Mouse (Mus musculus): Measurements from ENCODE around the gene Hapln4. TPM values are rescaled to one million over a fixed set of nuclear protein-coding genes. Genes with fewer than 3 reads are reported as not detected.
"Not testable (repeated sequence)": the region's sequence is repeated elsewhere in the genome, so short reads cannot be mapped to it uniquely, and the experiment has no call there.

Hapln4 gene
- 0.07 TPM in 1 of 2 replicates, not detected in the other for polyA plus RNA-seq (2014; fragmentation: Nextera tagmentation; extraction: Ambion mirVana)

GRCm38 (mm10) chr8:70083285-70083684 is at the start of gene Hapln4:
Gene Hapln4 (plus strand): TSS chr8:70083457.
- ATAC-seq (replicated peaks; ENCODE audit: insufficient number of reproducible peaks, low FRiP score, low TSS enrichment, low read depth): no peak
- peak; percentile 68 for DNase-seq (ENCODE audit: low spot score)
- H3K27ac ChIP-seq (replicated peaks; ENCODE audit: low read depth, low read length): no peak within 1 kb of the TSS
- no peaks in the 10 kb centered on the region for H3K36me3 ChIP-seq (replicated peaks; ENCODE audit: control insufficient read depth, insufficient read depth, low read depth, low read length)
- H3K9ac ChIP-seq (replicated peaks; ENCODE audit: low read length): peak within 1 kb of the TSS; percentile 41
- H3K9me3 ChIP-seq (replicated peaks; ENCODE audit: control insufficient read depth, low read length): no peaks in the 10 kb centered on the region
- H3K4me1 ChIP-seq (ENCODE audit: control insufficient read depth, insufficient read depth, low read length): peaks cover 8% of the 10 kb centered on the region; the same call in 1 of the 2 replicates
- peaks cover 61% of the 10 kb centered on the region for H3K27me3 ChIP-seq (ENCODE audit: control insufficient read depth, insufficient read depth, low read length)
- peak within 1 kb of the TSS; percentile 56 for H3K4me2 ChIP-seq (ENCODE audit: low read depth, low read length)
- peak within 1 kb of the TSS; percentile 32 for H3K4me3 ChIP-seq (ENCODE audit: low read depth, low read length)
- WGBS: under 1% methylated on average over 25 of the region's 26 CpGs

GRCm38 (mm10) chr8:70037994-70038393 is 45.3 kb upstream of the Hapln4 start:
- no peaks in the 10 kb centered on the region for H3K4me1 ChIP-seq (ENCODE audit: control insufficient read depth, insufficient read depth, low read length)
- no peaks in the 10 kb centered on the region for H3K9me3 ChIP-seq (replicated peaks; ENCODE audit: control insufficient read depth, low read length)
- ATAC-seq (replicated peaks; ENCODE audit: insufficient number of reproducible peaks, low FRiP score, low TSS enrichment, low read depth) (no peak), DNase-seq (ENCODE audit: low spot score) (no peak)
- no peaks in the 10 kb centered on the region for H3K27me3 ChIP-seq (ENCODE audit: control insufficient read depth, insufficient read depth, low read length)
- H3K27ac ChIP-seq (replicated peaks; ENCODE audit: low read depth, low read length): no peak overlapping the region
- no peaks in the 10 kb centered on the region for H3K36me3 ChIP-seq (replicated peaks; ENCODE audit: control insufficient read depth, insufficient read depth, low read depth, low read length)
- H3K4me3 ChIP-seq (ENCODE audit: low read depth, low read length): no peak overlapping the region
- no peak overlapping the region for H3K9ac ChIP-seq (replicated peaks; ENCODE audit: low read length)
- 92% methylated on average over 1 of the region's 1 CpGs for WGBS
- no peak overlapping the region for H3K4me2 ChIP-seq (ENCODE audit: low read depth, low read length)

- Histone ChIP-seq H3K4me3 (ENCODE audit: low read depth, low read length) (peak overlapping the region; percentile 93), H3K4me1 (ENCODE audit: control insufficient read depth, insufficient read depth, low read length) (no peaks in the 10 kb centered on the region), H3K9ac (replicated peaks; ENCODE audit: low read length) (peak overlapping the region; percentile 96), H3K4me2 (ENCODE audit: low read depth, low read length) (peak overlapping the region; percentile 90), H3K9me3 (replicated peaks; ENCODE audit: control insufficient read depth, low read length) (no peaks in the 10 kb centered on the region), H3K36me3 (replicated peaks; ENCODE audit: control insufficient read depth, insufficient read depth, low read depth, low read length) (no peaks in the 10 kb centered on the region), H3K27me3 (ENCODE audit: control insufficient read depth, insufficient read depth, low read length) (no peaks in the 10 kb centered on the region), H3K27ac (replicated peaks; ENCODE audit: low read depth, low read length) (no peak overlapping the region)
- DNase-seq (ENCODE audit: low spot score) (peak; percentile 3), ATAC-seq (replicated peaks; ENCODE audit: insufficient number of reproducible peaks, low FRiP score, low TSS enrichment, low read depth) (peak; percentile 10; the same call in 1 of the 2 replicates)
- WGBS: 2% methylated on average over 44 of the region's 47 CpGs
Measured at GRCm38 (mm10) chr8:70041885-70042546, 41.2 kb upstream of the Hapln4 start.

- H3K27ac ChIP-seq (replicated peaks; ENCODE audit: low read depth, low read length): no peak within 1 kb of the TSS
- ATAC-seq (replicated peaks; ENCODE audit: insufficient number of reproducible peaks, low FRiP score, low TSS enrichment, low read depth): peak; percentile 93
- under 1% methylated on average over 64 of the region's 65 CpGs for WGBS
Measured at GRCm38 (mm10) chr8:70042583-70043455, 40.4 kb upstream of the Hapln4 start, which contains the start of the genes Mau2 and Sugp1. Gene Mau2 (minus strand): TSS chr8:70042734. Gene Sugp1 (plus strand): TSS chr8:70042813.

GRCm38 (mm10) chr8:70043996-70044395 is 39.3 kb upstream of the Hapln4 start:
- no peak overlapping the region; the same call in 1 of the 2 replicates for H3K4me3 ChIP-seq (ENCODE audit: low read depth, low read length)
- ATAC-seq (replicated peaks; ENCODE audit: insufficient number of reproducible peaks, low FRiP score, low TSS enrichment, low read depth) (no peak), DNase-seq (ENCODE audit: low spot score) (no peak)
- H3K4me1 ChIP-seq (ENCODE audit: control insufficient read depth, insufficient read depth, low read length): no peaks in the 10 kb centered on the region
- H3K9ac ChIP-seq (replicated peaks; ENCODE audit: low read length): peak overlapping the region; percentile 96
- no peaks in the 10 kb centered on the region for H3K36me3 ChIP-seq (replicated peaks; ENCODE audit: control insufficient read depth, insufficient read depth, low read depth, low read length)
- H3K9me3 ChIP-seq (replicated peaks; ENCODE audit: control insufficient read depth, low read length): no peaks in the 10 kb centered on the region
- no peak overlapping the region for H3K27ac ChIP-seq (replicated peaks; ENCODE audit: low read depth, low read length)
- H3K27me3 ChIP-seq (ENCODE audit: control insufficient read depth, insufficient read depth, low read length): no peaks in the 10 kb centered on the region
- H3K4me2 ChIP-seq (ENCODE audit: low read depth, low read length): no peak overlapping the region
- 86% methylated on average over 5 of the region's 5 CpGs for WGBS

More at GRCm38 (mm10) chr8:70042583-70043455, 40.4 kb upstream of the Hapln4 start, which contains the start of the genes Mau2 and Sugp1:
- peak; percentile 97 for DNase-seq (ENCODE audit: low spot score)
- peak within 1 kb of the TSS; percentile 90 for H3K4me2 ChIP-seq (ENCODE audit: low read depth, low read length)
- no peaks in the 10 kb centered on the region for H3K36me3 ChIP-seq (replicated peaks; ENCODE audit: control insufficient read depth, insufficient read depth, low read depth, low read length)
- H3K9ac ChIP-seq (replicated peaks; ENCODE audit: low read length): peak within 1 kb of the TSS; percentile 96
- no peaks in the 10 kb centered on the region for H3K9me3 ChIP-seq (replicated peaks; ENCODE audit: control insufficient read depth, low read length)
- H3K4me1 ChIP-seq (ENCODE audit: control insufficient read depth, insufficient read depth, low read length): no peaks in the 10 kb centered on the region
- H3K27me3 ChIP-seq (ENCODE audit: control insufficient read depth, insufficient read depth, low read length): no peaks in the 10 kb centered on the region
- H3K4me3 ChIP-seq (ENCODE audit: low read depth, low read length): peak within 1 kb of the TSS; percentile 93

- Histone ChIP-seq H3K9ac (replicated peaks; ENCODE audit: low read length) (no peak overlapping the region), H3K27ac (replicated peaks; ENCODE audit: low read depth, low read length) (no peak overlapping the region), H3K9me3 (replicated peaks; ENCODE audit: control insufficient read depth, low read length) (no peaks in the 10 kb centered on the region), H3K4me3 (ENCODE audit: low read depth, low read length) (no peak overlapping the region), H3K27me3 (ENCODE audit: control insufficient read depth, insufficient read depth, low read length) (no peaks in the 10 kb centered on the region), H3K36me3 (replicated peaks; ENCODE audit: control insufficient read depth, insufficient read depth, low read depth, low read length) (peaks cover 9% of the 10 kb centered on the region), H3K4me2 (ENCODE audit: low read depth, low read length) (no peak overlapping the region), H3K4me1 (ENCODE audit: control insufficient read depth, insufficient read depth, low read length) (no peaks in the 10 kb centered on the region)
- ATAC-seq (replicated peaks; ENCODE audit: insufficient number of reproducible peaks, low FRiP score, low TSS enrichment, low read depth): no peak
- no peak for DNase-seq (ENCODE audit: low spot score)
Measured at GRCm38 (mm10) chr8:70049662-70050061, 33.6 kb upstream of the Hapln4 start.

GRCm38 (mm10) chr8:70050434-70050833 is 32.8 kb upstream of the Hapln4 start:
- not testable (repeated sequence) for H3K4me2 ChIP-seq (ENCODE audit: low read depth, low read length); H3K4me3 ChIP-seq (ENCODE audit: low read depth, low read length); H3K4me1 ChIP-seq (ENCODE audit: control insufficient read depth, insufficient read depth, low read length); H3K36me3 ChIP-seq (replicated peaks; ENCODE audit: control insufficient read depth, insufficient read depth, low read depth, low read length); H3K27me3 ChIP-seq (ENCODE audit: control insufficient read depth, insufficient read depth, low read length); ATAC-seq (replicated peaks; ENCODE audit: insufficient number of reproducible peaks, low FRiP score, low TSS enrichment, low read depth); H3K27ac ChIP-seq (replicated peaks; ENCODE audit: low read depth, low read length); DNase-seq (ENCODE audit: low spot score); H3K9ac ChIP-seq (replicated peaks; ENCODE audit: low read length); H3K9me3 ChIP-seq (replicated peaks; ENCODE audit: control insufficient read depth, low read length)
- 96% methylated on average over 5 of the region's 5 CpGs for WGBS
